Mouse (Mus musculus): Measurements from ENCODE around the gene Pde11a. TPM values are rescaled to one million over a fixed set of nuclear protein-coding genes. Genes with fewer than 3 reads are reported as not detected.

Gene Pde11a
- total RNA-seq, 2 experiments from 2014 or later, result 0.15 to 0.61 TPM

- DNase-seq, result no peak
Measured at GRCm38 (mm10) chr2:76090506-76090905, 248.1 kb downstream of the Pde11a start.

GRCm38 (mm10) chr2:76088844-76089243 lies 249.7 kb downstream of the Pde11a start:
- no peak for DNase-seq

- DNase-seq, result peak; percentile 68
Measured at GRCm38 (mm10) chr2:76088413-76088812, 250.2 kb downstream of the Pde11a start.

GRCm38 (mm10) chr2:76087170-76087569 lies 251.4 kb downstream of the Pde11a start:
- DNase-seq, result peak; percentile 65

- DNase-seq, result peak; percentile 74
Measured at GRCm38 (mm10) chr2:76084982-76085381, 253.6 kb downstream of the Pde11a start.

GRCm38 (mm10) chr2:76083901-76084300 lies 254.7 kb downstream of the Pde11a start:
- DNase-seq, result no peak

GRCm38 (mm10) chr2:76083396-76083795 lies 255.2 kb downstream of the Pde11a start:
- DNase-seq, result no peak

- DNase-seq, result no peak
Measured at GRCm38 (mm10) chr2:76081991-76082390, 256.6 kb downstream of the Pde11a start.

- DNase-seq, result no peak
Measured at GRCm38 (mm10) chr2:76080549-76080948, 258.0 kb downstream of the Pde11a start.

- DNase-seq, result no peak
Measured at GRCm38 (mm10) chr2:76076838-76077237, 261.7 kb downstream of the Pde11a start.

- no peak for DNase-seq
Measured at GRCm38 (mm10) chr2:76076047-76076446, 262.5 kb downstream of the Pde11a start.

GRCm38 (mm10) chr2:76073079-76073478 lies 265.5 kb downstream of the Pde11a start:
- DNase-seq, result no peak

GRCm38 (mm10) chr2:76070432-76071306 lies 267.9 kb downstream of the Pde11a start:
- peak; percentile 79 for DNase-seq

- DNase-seq, result no peak
Measured at GRCm38 (mm10) chr2:76069238-76069637, 269.3 kb downstream of the Pde11a start.

- no peak for DNase-seq
Measured at GRCm38 (mm10) chr2:76068155-76068554, 270.4 kb downstream of the Pde11a start.

GRCm38 (mm10) chr2:76067144-76067543 lies 271.4 kb downstream of the Pde11a start:
- DNase-seq, result no peak

- no peak for DNase-seq
Measured at GRCm38 (mm10) chr2:76065292-76065691, 273.3 kb downstream of the Pde11a start.

GRCm38 (mm10) chr2:76064078-76064477 lies 274.5 kb downstream of the Pde11a start:
- peak; percentile 64 for DNase-seq

- DNase-seq, result no peak
Measured at GRCm38 (mm10) chr2:76060207-76060606, 278.4 kb downstream of the Pde11a start.

- DNase-seq, result no peak
Measured at GRCm38 (mm10) chr2:76059595-76059994, 279.0 kb downstream of the Pde11a start.

- DNase-seq, result no peak
Measured at GRCm38 (mm10) chr2:76058661-76059467, 279.7 kb downstream of the Pde11a start.

- DNase-seq, result no peak
Measured at GRCm38 (mm10) chr2:76057555-76057954, 281.0 kb downstream of the Pde11a start.

- no peak for DNase-seq
Measured at GRCm38 (mm10) chr2:76053748-76054331, 284.7 kb downstream of the Pde11a start.
